Mouse (Mus musculus) frontal cortex, postnatal 14 days (tissue): Measurements from ENCODE around the gene Tet1.
"Not testable (repeated sequence)": the region's sequence is repeated elsewhere in the genome, so short reads cannot be mapped to it uniquely, and the experiment has no call there.

Source experiments
- DNase-seq, 2 experiments: peaks; one replicate each; pipeline ENCODE4 v3.0.0; 2022; ENCODE audit warnings: low spot score in 2 of 2

The Tet1 gene

DNA sequence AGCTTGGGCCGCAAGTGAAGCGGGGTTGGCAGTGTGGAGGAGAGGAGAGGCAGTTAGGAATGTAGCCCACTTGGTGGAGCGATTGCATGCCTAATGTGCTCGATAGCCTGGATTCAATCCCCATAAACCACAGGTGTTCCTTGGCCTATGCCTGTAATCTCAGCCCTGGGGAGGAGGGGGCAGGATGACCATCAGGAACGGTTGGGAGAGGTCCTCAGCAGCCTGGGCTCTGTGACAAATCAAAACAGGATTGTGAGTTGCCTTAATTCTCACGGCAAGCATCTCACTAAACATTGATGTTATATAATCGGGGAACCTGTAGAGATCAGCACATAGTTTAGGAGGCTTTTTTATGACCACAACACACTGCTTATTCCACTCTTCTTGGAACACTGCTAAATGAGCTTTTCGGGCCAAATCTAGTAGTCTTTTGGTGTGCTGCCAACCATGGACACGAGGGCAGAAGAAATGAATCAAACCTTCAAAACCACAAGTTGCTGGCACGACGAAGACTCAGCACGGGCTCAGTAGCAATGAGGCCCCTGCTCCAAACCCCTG is 61.6 kb downstream of the Tet1 start:
- peak in 1 of 2 experiments; percentile 39 for DNase-seq

GRCm38 (mm10) chr10:62843787-62844491 is 64.9 kb downstream of the Tet1 start:
- no peak for DNase-seq

- no peak for DNase-seq
Measured at GRCm38 (mm10) chr10:62841901-62842447, 66.8 kb downstream of the Tet1 start.

- no peak for DNase-seq
Measured at GRCm38 (mm10) chr10:62840687-62841086, 68.1 kb downstream of the Tet1 start.

DNA sequence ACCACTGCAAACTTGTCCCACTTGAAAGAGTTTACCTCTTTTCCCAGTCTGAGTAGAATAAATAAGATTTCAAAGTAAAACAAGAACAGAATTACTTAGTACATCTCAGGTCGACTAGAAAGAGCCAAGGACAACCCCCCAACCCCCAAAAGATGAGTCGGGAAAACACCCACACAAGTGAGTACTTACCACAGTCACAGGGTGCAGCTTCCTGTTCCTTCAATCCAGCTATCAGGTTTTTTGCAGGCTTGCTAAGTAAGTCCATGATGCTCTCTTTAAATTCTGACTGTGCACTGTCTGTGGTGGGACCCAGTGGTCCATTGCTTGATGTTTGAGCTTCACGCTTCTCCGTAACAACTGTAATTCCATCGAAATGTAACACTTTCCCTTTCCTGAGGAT is 70.8 kb downstream of the Tet1 start:
- DNase-seq: no peak

GRCm38 (mm10) chr10:62832783-62833182 is 76.0 kb downstream of the Tet1 start:
- DNase-seq: no peak

DNA sequence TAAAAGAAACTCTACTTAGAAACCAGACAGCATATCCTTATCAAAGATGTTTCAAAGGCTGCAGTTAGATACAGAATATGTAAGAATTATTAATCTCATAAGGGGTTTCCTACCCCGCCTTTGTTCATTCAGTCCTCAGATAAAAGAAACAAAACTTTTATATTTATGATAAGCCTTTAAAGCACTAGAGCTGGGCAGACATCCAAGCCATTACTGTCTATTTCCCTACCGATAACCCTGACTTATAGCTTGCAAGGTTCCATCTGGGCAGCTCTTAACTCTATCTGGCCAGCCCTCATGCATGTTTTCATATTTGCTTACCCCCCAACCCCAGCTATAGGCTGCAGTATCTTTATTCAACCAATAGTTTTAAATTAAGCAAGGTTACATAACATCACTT is 77.2 kb downstream of the Tet1 start:
- no peak for DNase-seq

- no peak for DNase-seq
Measured at GRCm38 (mm10) chr10:62824474-62824873, 84.3 kb downstream of the Tet1 start.

DNA sequence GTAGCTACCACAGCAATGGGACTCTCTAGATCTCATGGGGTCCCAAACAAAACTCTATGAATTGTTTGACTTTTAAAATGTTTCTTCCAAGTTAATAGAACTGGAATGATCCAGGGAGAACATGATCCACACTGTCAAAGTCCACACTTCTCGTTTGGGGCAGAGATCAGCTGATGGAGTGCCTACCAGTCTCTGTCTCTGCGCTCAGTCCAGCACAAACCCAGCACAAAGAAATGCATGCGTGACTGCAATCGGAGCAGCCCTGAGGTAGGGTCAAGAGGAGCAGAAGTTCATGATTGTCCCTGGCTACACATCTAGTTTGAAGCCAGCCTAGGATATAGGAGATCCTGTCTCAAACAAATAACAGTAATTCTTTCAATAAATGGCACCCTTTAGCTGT is 85.4 kb downstream of the Tet1 start:
- DNase-seq: no peak

DNA sequence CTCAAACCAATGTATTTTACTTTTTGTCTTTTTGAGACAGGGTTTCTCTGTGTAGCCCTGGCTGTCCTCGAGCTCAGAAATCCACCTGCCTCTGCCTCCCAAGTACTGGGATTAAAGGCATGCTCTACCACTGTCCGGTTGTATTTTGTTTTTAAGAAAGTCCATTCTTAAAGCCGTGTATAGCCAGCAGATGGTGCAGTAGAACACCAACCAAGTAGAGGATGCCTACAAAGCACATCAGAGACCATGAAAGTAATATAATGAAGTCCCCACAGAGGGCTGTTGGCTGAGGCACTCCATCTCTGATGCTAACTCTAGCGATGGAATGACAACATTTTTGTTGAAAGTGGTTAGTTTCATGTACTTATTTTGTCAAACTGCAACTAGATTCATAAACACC is 98.8 kb downstream of the Tet1 start:
- no peak for DNase-seq

GRCm38 (mm10) chr10:62808766-62809165 is 100.0 kb downstream of the Tet1 start:
- no peak for DNase-seq

DNA sequence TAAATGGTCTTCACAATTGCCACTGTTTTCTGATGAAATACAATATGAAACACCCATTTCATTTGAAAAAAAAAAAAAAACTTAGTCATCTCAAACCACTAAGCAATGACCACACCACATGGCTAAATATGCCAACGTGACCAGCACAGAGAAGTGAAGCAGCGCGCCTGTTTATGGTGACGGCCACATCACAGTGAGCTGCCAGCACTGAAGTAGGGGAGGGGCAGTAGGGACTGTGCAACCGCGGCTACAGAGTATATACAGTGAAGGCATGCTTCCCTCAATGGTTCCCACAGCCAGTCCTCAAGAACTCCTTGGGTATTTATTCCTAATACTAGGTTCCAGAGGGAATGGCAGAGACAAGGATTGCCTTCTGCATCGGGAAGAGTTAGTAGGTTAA is 100.5 kb downstream of the Tet1 start:
- DNase-seq: no peak

DNA sequence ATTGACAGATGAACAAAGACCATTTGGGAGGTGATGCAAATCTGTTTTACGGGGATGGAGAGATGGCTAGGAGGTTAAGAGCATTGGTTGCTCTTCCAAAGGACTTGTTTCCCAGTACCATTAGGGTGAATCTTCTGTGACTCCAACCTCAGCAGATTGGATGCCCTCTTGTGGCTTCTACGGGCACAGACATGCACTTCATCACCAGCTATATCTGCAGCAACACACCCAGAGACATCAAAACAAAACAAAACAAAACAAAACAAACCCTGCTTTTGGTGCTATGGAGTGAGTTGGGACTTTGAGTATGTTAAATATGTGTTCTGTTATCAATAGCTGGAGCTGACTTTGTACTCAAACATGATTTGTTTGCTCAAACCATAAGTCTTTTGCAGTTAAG is 104.7 kb downstream of the Tet1 start:
- DNase-seq: no peak

- no peak for DNase-seq
Measured at GRCm38 (mm10) chr10:62803296-62803695, 105.5 kb downstream of the Tet1 start.

GRCm38 (mm10) chr10:62794221-62794620 is 114.6 kb downstream of the Tet1 start:
- DNase-seq: no peak

GRCm38 (mm10) chr10:62793091-62793453 is 115.7 kb downstream of the Tet1 start:
- no peak for DNase-seq

GRCm38 (mm10) chr10:62792177-62793090 is 116.4 kb downstream of the Tet1 start, which contains the start of gene Ccar1:
Gene Ccar1, minus strand, starts transcription at chr10:62792286.
- DNase-seq: peak; percentile 96 to 98

GRCm38 (mm10) chr10:62791251-62792176 is 117.3 kb downstream of the Tet1 start:
- DNase-seq: peak; percentile 18 to 24

DNA sequence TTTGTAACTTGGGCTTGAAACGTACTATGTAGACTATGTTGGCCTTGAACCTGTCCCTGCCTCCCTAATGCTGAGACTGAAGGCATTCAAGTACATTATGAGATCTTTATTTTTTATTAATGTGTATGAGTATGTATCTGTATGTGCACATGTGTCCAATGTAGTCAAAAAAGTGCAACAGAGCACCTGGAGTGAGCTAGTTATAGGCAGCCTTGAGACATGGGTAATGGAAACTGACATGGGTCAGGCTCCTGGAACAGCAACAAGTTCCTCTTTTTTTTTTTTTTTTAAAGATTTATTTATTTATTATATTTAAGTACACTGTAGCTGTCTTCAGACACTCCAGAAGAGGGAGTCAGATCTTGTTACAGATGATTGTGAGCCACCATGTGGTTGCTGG is 127.0 kb downstream of the Tet1 start:
- not testable (repeated sequence) for DNase-seq
